Mouse (Mus musculus) left cerebral cortex, adult 18-20 months (tissue): ENCODE data around the gene Clpb. TPM values are rescaled to one million over a fixed set of nuclear protein-coding genes. Genes with fewer than 3 reads are reported as not detected.

Source experiments
- DNase-seq, 2 experiments: peaks; one replicate each; pipeline ENCODE4 v3.0.0; 2021 to 2022; ENCODE audit warnings: low spot score in 2 of 2, mixed read lengths in 1 of 2
- total RNA-seq, 2 experiments: library from RNA; stranded (reverse); gene quantifications; 2 replicates each; pipeline ENCODE4 v1.2.3; 2021

Clpb gene
- total RNA-seq, 2 experiments from 2014 or later = 55.8 to 57.3 TPM

GRCm38 (mm10) chr7:101671601-101672280 is 8.3 kb downstream of the Clpb start:
- no peak for DNase-seq

- DNase-seq = no peak
Observed at GRCm38 (mm10) chr7:101673497-101673896, 10.1 kb downstream of the Clpb start.

- DNase-seq = no peak
Observed at GRCm38 (mm10) chr7:101676033-101676761, 12.8 kb downstream of the Clpb start.

- no peak for DNase-seq
Observed at GRCm38 (mm10) chr7:101676762-101677308, 13.4 kb downstream of the Clpb start.

- DNase-seq = peak; percentile 81 to 82
Observed at GRCm38 (mm10) chr7:101679591-101679990, 16.2 kb downstream of the Clpb start.

GRCm38 (mm10) chr7:101680961-101681360 is 17.5 kb downstream of the Clpb start:
- DNase-seq = no peak

GRCm38 (mm10) chr7:101681565-101682071 is 18.2 kb downstream of the Clpb start:
- DNase-seq = no peak

- no peak for DNase-seq
Observed at GRCm38 (mm10) chr7:101682886-101683285, 19.5 kb downstream of the Clpb start.

GRCm38 (mm10) chr7:101683976-101684630 is 20.7 kb downstream of the Clpb start:
- no peak for DNase-seq

GRCm38 (mm10) chr7:101684671-101685070 is 21.2 kb downstream of the Clpb start:
- no peak for DNase-seq

- DNase-seq = no peak
Observed at GRCm38 (mm10) chr7:101687144-101687543, 23.7 kb downstream of the Clpb start.

GRCm38 (mm10) chr7:101690471-101690870 is 27.0 kb downstream of the Clpb start:
- DNase-seq = no peak

- DNase-seq = no peak
Observed at GRCm38 (mm10) chr7:101691863-101692262, 28.4 kb downstream of the Clpb start.

- DNase-seq = no peak
Observed at GRCm38 (mm10) chr7:101692446-101692845, 29.0 kb downstream of the Clpb start.

- DNase-seq = no peak
Observed at GRCm38 (mm10) chr7:101695483-101695882, 32.0 kb downstream of the Clpb start.

- no peak for DNase-seq
Observed at GRCm38 (mm10) chr7:101696931-101697723, 33.7 kb downstream of the Clpb start.

- no peak for DNase-seq
Observed at GRCm38 (mm10) chr7:101700296-101700695, 36.9 kb downstream of the Clpb start.

- no peak for DNase-seq
Observed at GRCm38 (mm10) chr7:101702706-101703105, 39.3 kb downstream of the Clpb start.

- no peak for DNase-seq
Observed at GRCm38 (mm10) chr7:101709586-101709985, 46.2 kb downstream of the Clpb start.

GRCm38 (mm10) chr7:101710236-101710635 is 46.8 kb downstream of the Clpb start:
- DNase-seq = no peak
